Mouse (Mus musculus) forebrain, embryonic 16.5 days (tissue): ENCODE measurements around the gene Peli2. TPM values are rescaled to one million over a fixed set of nuclear protein-coding genes. Genes with fewer than 3 reads are reported as not detected.
A peak's percentile ranks its signal among the peaks of the same experiment; 100 is the strongest.

ENCODE experiments used
- ATAC-seq: fragments of 200-750 bp; cut with Nextera tagmentation; 2 replicates; pipeline ENCODE4 v1.8.0; 2017; ENCODE audit warnings: mild to moderate bottlenecking, moderate library complexity
- H3K27ac ChIP-seq: fragments of 300-500 bp; sonication (generic); 2 replicates; pipeline ENCODE4 v1.5.1; 2014; ENCODE audit warnings: low read length, control low read depth
- H3K27me3 ChIP-seq: fragments of 300-500 bp; sonication (generic); replicated peaks from 2 replicates; pipeline ENCODE4 v1.6.1; 2014; ENCODE audit warnings: low read length; ENCODE audit not compliant: control insufficient read depth, insufficient read depth
- H3K36me3 ChIP-seq: fragments of 300-500 bp; sonication (generic); 2 replicates; pipeline ENCODE4 v1.6.1; 2014; ENCODE audit not compliant: control insufficient read depth, insufficient read depth
- H3K4me1 ChIP-seq: fragments of 300-500 bp; sonication (generic); replicated peaks from 2 replicates; pipeline ENCODE4 v1.6.1; 2014; ENCODE audit warnings: low read length; ENCODE audit not compliant: control insufficient read depth, insufficient read depth
- H3K4me2 ChIP-seq: fragments of 300-500 bp; sonication (generic); 2 replicates; pipeline ENCODE4 v1.6.1; 2014; ENCODE audit warnings: mild to moderate bottlenecking, low read length, control low read depth
- H3K4me3 ChIP-seq: fragments of 300-500 bp; sonication (generic); replicated peaks from 2 replicates; pipeline ENCODE4 v1.5.1; 2014; ENCODE audit warnings: mild to moderate bottlenecking, low read length, control low read depth
- H3K9ac ChIP-seq: fragments of 300-500 bp; sonication (generic); replicated peaks from 2 replicates; pipeline ENCODE4 v1.6.1; 2014; ENCODE audit warnings: low read depth, low read length, control low read depth
- H3K9me3 ChIP-seq: fragments of 300-500 bp; sonication (generic); 2 replicates; pipeline ENCODE4 v1.6.1; 2016; ENCODE audit warnings: low read length; ENCODE audit not compliant: control insufficient read depth
- WGBS: fragments of 180-500 bp; shearing (Covaris S2); extraction: QIAGEN DNeasy Blood & Tissue Kit; methylation state at CpG from one replicate; pipeline ENCODE4 v1.1.7; 2014; 5-methylcytosine and 5-hydroxymethylcytosine counted together
- polyA plus RNA-seq: library from polyadenylated mRNA; unstranded; fragments of >200 nt; fragmentation: Nextera tagmentation; extraction: Ambion mirVana; gene quantifications from 2 replicates; pipeline ENCODE4 v1.2.1, GENCODE M21; 2015

Peli2 gene
- polyA plus RNA-seq, 1 experiment from 2014 or later = 10.5 TPM

- Histone ChIP-seq H3K9me3 (no peaks in the 10 kb centered on the region), H3K4me3 (no peak overlapping the region), H3K9ac (no peak overlapping the region), H3K27me3 (no peaks in the 10 kb centered on the region), H3K4me2 (no peak overlapping the region), H3K4me1 (peaks cover 11% of the 10 kb centered on the region), H3K27ac (no peak overlapping the region), H3K36me3 (no peaks in the 10 kb centered on the region)
- 28% methylated on average over 4 of the region's 4 CpGs for WGBS
- ATAC-seq = 0 out of 2 replicates have a peak, but pooled peaks have one; percentile 20
Measured at GRCm38 (mm10) chr14:48143141-48143540, 22.5 kb downstream of the Peli2 start.

DNA sequence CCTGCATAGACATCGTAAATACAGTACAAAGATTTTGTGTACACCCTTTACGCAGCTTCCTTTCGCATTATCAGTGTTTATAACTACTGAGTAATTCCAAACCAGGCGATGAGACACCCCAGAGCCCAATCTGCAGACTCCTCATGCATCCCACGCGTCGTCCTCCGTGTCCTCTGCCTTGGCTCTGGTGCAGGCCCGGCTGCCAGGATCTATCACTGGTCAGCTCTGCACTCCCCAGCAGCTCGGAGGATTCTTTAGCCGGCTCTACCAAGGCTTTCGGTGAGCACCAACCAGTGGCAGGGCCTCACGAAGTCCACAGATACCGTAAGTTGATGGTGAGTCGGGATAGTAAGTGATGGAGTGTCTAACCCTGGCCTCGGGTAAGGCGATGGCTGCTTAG is 23.7 kb downstream of the Peli2 start:
- H3K36me3 ChIP-seq = no peaks in the 10 kb centered on the region
- H3K4me2 ChIP-seq = no peak overlapping the region
- no peaks in the 10 kb centered on the region for H3K27me3 ChIP-seq
- WGBS = 96% methylated on average over 17 of the region's 17 CpGs
- no peak overlapping the region for H3K4me3 ChIP-seq
- H3K27ac ChIP-seq = no peak overlapping the region
- H3K4me1 ChIP-seq = peaks cover 11% of the 10 kb centered on the region
- H3K9me3 ChIP-seq = no peaks in the 10 kb centered on the region
- ATAC-seq = no peak
- H3K9ac ChIP-seq = no peak overlapping the region

DNA sequence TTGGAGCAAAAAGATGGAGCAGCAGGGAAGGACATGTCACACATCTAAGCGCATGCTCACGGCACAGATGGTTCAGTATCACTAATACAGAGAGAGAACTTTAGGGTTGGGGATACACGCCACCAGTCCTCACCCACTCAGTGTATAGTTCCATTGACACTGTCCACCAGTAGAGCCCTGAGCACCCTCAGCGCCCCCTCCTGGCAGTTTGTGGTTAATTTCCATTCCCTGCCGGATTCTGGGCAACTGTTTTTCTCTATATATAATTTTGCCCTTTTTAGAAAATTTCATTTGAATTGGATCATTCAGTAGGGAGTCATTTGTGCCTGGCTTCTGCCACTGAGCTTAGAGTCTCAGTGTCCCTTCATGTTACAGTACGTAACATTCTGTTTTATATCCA is 27.1 kb downstream of the Peli2 start:
- no peak for ATAC-seq
- H3K4me3 ChIP-seq = no peak overlapping the region
- H3K9ac ChIP-seq = no peak overlapping the region
- no peak overlapping the region for H3K27ac ChIP-seq
- no peaks in the 10 kb centered on the region for H3K27me3 ChIP-seq
- no peaks in the 10 kb centered on the region for H3K36me3 ChIP-seq
- no peak overlapping the region for H3K4me2 ChIP-seq
- H3K9me3 ChIP-seq = no peaks in the 10 kb centered on the region
- WGBS = 88% methylated on average over 6 of the region's 6 CpGs
- peaks cover 10% of the 10 kb centered on the region for H3K4me1 ChIP-seq

GRCm38 (mm10) chr14:48148615-48149014 is 28.0 kb downstream of the Peli2 start:
- Histone ChIP-seq H3K27ac (no peak overlapping the region), H3K27me3 (no peaks in the 10 kb centered on the region), H3K4me3 (no peak overlapping the region), H3K9ac (no peak overlapping the region), H3K9me3 (no peaks in the 10 kb centered on the region), H3K36me3 (no peaks in the 10 kb centered on the region), H3K4me2 (no peak overlapping the region), H3K4me1 (peaks cover under 1% of the 10 kb centered on the region; the same call in 1 of the 2 replicates)
- WGBS = 87% methylated on average over 6 of the region's 6 CpGs
- no peak for ATAC-seq

- Histone ChIP-seq H3K4me3 (no peak overlapping the region), H3K9ac (no peak overlapping the region), H3K27me3 (no peaks in the 10 kb centered on the region), H3K36me3 (no peaks in the 10 kb centered on the region), H3K9me3 (no peaks in the 10 kb centered on the region), H3K4me1 (no peaks in the 10 kb centered on the region), H3K27ac (no peak overlapping the region), H3K4me2 (no peak overlapping the region)
- WGBS = 87% methylated on average over 9 of the region's 9 CpGs
- no peak for ATAC-seq
Measured at GRCm38 (mm10) chr14:48149351-48149750, 28.7 kb downstream of the Peli2 start.

DNA sequence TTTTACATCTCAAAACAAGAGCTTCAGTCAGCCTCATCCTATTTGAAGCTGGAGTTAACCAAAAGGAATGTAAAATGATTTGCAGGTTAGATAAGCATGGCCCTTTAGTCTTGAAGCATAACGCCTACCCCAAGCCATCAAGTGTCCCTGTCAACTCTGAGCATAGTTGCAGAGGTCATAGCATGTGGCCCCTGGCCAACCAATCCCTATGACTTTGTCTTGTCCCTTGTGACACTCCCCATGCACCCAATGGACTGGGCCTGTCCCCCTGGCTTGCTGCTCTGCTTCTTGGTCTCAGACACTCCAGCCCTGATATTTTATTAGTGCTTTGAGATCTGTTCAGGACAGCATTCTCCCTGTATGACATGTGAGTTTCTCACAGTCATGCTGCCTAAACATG is 30.3 kb downstream of the Peli2 start:
- Histone ChIP-seq H3K27me3 (no peaks in the 10 kb centered on the region), H3K9me3 (no peaks in the 10 kb centered on the region), H3K9ac (no peak overlapping the region), H3K4me3 (no peak overlapping the region), H3K36me3 (no peaks in the 10 kb centered on the region), H3K4me1 (no peaks in the 10 kb centered on the region), H3K27ac (no peak overlapping the region), H3K4me2 (no peak overlapping the region)
- 88% methylated on average over 1 of the region's 1 CpGs for WGBS
- no peak for ATAC-seq

- no peak overlapping the region for H3K9ac ChIP-seq
- H3K27me3 ChIP-seq = no peaks in the 10 kb centered on the region
- no peaks in the 10 kb centered on the region for H3K36me3 ChIP-seq
- H3K4me2 ChIP-seq = no peak overlapping the region
- ATAC-seq = no peak
- no peaks in the 10 kb centered on the region for H3K9me3 ChIP-seq
- H3K4me3 ChIP-seq = no peak overlapping the region
- H3K27ac ChIP-seq = no peak overlapping the region
- no peaks in the 10 kb centered on the region for H3K4me1 ChIP-seq
- WGBS = 93% methylated on average over 2 of the region's 2 CpGs
Measured at GRCm38 (mm10) chr14:48151554-48151953, 30.9 kb downstream of the Peli2 start.

- Histone ChIP-seq H3K9me3 (no peaks in the 10 kb centered on the region), H3K9ac (no peak overlapping the region), H3K4me1 (no peaks in the 10 kb centered on the region), H3K4me2 (no peak overlapping the region), H3K27ac (no peak overlapping the region), H3K36me3 (no peaks in the 10 kb centered on the region), H3K4me3 (no peak overlapping the region), H3K27me3 (no peaks in the 10 kb centered on the region)
- no peak for ATAC-seq
- WGBS = 82% methylated on average over 2 of the region's 2 CpGs
Measured at GRCm38 (mm10) chr14:48153064-48153463, 32.4 kb downstream of the Peli2 start.

DNA sequence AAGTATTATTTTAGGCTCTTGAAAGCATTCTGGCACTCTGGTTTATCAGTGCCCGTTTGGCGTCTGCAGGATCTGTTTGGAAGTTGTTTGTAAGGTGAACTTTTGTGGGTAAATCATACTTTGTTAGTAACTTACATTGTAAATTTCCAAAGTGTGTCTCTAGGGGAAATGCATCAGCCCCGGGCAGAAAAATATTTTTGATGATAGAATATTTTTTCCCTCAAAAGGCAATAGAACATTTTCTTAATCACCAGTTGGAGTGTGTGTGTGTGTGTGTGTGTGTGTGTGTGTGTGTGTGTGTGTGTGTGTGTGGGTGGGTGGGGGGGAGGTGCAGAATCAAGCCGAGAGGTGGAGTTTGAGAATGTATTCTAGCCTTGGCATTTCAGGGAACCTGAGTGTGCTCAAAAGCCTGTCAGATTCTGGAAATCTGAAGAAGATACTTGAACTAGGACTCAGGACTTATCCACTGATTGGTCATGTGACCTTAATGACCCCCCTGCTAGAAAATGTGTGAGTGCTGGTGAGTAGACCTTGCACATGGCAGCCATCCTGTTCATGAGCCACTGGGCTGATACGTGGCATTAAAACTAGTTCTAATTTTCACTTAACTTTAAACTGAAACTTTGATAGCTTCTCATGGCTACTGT is 33.4 kb downstream of the Peli2 start:
- H3K4me2 ChIP-seq = no peak overlapping the region
- no peak overlapping the region for H3K9ac ChIP-seq
- H3K27ac ChIP-seq = no peak overlapping the region
- no peaks in the 10 kb centered on the region for H3K9me3 ChIP-seq
- H3K4me3 ChIP-seq = no peak overlapping the region
- no peak for ATAC-seq
- WGBS = 86% methylated on average over 5 of the region's 5 CpGs
- no peaks in the 10 kb centered on the region for H3K27me3 ChIP-seq
- no peaks in the 10 kb centered on the region for H3K36me3 ChIP-seq
- no peaks in the 10 kb centered on the region for H3K4me1 ChIP-seq

DNA sequence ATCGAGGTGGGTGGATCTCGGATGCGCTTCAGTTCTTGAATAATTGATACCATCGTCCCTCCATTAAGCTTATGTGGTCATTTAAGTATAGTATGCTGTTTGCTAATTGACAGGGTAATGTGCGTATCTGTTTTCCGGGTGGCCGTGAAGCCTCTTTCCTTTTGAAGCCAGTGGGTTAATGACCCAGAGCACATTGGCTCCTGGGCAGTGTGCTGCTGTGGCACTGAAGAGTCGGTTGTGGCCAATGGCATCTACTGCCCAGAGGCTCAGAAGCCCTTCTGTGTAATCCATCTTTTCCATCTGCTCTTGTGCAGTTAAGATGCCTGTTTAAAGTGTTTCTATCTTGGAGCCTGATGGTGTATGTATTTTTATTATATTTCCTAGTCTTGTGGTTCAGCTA is 34.0 kb downstream of the Peli2 start:
- H3K9me3 ChIP-seq = no peaks in the 10 kb centered on the region
- no peaks in the 10 kb centered on the region for H3K4me1 ChIP-seq
- no peak overlapping the region for H3K4me3 ChIP-seq
- H3K36me3 ChIP-seq = no peaks in the 10 kb centered on the region
- no peak overlapping the region for H3K27ac ChIP-seq
- H3K4me2 ChIP-seq = no peak overlapping the region
- no peak overlapping the region for H3K9ac ChIP-seq
- no peaks in the 10 kb centered on the region for H3K27me3 ChIP-seq
- 84% methylated on average over 8 of the region's 8 CpGs for WGBS
- no peak for ATAC-seq
